Mouse (Mus musculus) c-Kit-negative CD71-positive TER-119-positive erythroid progenitor cells, embryonic 14.5 days (primary cell): ENCODE results near the gene Phldb2.

Experiments
- DNase-seq: peaks from one replicate; pipeline ENCODE4 v3.0.0-alpha.2; 2013; ENCODE audit warnings: low read depth, low spot score

Phldb2 gene

DNA sequence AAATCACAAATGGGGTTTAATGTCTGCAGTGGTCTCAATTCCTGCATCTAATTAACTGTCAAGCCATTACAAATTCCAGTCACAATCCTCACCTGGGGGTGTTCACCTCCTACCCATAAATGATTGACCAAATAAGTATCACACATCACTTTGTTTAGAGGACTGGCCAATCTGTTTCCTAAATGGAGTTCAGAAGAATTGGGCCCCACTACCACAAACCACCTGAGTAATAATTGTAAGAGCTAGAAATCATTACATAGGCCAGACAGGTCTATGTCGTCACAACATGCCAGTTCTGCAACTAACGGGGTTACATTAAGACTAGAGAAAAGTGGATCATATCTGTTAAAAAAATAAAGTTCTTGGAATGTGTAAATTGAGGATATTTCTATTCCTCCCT, 1.4 kb downstream of the Phldb2 start:
- no peak for DNase-seq

DNA sequence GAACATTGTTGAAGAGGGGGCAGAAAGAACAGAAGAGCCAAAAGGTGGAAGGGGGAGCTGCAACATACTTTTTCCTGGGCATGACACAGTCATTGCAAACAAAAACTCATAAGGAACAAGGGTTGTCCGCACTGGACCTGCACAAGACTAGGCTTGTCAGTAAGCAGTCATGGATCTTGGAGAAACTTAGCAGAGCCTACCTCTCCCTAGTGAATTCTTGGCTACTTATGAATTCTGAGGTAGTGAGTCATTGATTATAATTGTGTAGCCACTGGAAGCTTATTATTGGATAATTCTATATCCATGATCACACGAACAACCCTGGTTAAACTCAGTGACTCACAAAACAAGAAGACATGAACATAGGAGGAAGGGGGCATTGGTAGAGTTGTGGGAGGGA, 7.1 kb downstream of the Phldb2 start:
- DNase-seq: no peak

DNA sequence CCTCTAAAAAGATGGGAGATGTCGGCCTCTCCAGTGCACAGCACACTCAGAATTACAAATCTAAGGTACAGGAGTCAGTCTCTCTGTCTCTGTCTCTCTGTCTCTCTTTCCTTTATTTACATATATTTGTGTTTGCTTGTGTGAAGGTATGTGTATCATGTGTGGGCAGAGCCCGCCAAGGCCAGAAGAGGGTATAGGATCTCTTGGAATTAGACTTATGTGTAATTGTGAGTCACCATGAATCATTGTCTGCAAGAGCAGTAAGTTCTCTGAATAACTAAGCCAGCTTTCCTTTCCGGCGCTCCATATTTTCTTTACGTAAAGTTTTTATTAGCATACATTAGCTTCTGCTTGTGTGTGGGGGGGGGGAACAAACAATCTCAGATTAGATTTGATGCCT, 7.7 kb downstream of the Phldb2 start:
- no peak for DNase-seq

DNA sequence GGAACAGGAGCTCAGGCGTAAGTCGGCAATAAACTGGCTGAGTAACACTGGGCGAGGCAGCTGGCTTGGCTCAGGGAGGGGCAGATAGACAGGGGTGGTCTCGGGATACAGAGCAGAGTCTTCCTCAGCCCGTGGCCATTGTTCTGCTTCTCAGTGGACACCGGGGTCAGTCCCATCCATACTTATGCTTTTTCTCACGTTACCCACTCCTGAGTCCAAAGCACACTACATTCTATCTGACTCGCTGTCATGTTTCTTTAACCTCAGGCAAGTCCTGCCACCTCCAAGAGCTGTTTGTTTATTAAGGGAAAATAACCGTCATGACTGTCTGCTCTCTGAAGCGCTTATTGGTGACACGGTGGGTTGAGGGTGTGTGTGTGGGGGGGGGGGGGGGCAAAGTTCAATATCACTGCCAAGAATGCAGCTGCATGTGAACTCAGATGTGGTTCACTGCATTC, 8.2 kb downstream of the Phldb2 start:
- no peak for DNase-seq

DNA sequence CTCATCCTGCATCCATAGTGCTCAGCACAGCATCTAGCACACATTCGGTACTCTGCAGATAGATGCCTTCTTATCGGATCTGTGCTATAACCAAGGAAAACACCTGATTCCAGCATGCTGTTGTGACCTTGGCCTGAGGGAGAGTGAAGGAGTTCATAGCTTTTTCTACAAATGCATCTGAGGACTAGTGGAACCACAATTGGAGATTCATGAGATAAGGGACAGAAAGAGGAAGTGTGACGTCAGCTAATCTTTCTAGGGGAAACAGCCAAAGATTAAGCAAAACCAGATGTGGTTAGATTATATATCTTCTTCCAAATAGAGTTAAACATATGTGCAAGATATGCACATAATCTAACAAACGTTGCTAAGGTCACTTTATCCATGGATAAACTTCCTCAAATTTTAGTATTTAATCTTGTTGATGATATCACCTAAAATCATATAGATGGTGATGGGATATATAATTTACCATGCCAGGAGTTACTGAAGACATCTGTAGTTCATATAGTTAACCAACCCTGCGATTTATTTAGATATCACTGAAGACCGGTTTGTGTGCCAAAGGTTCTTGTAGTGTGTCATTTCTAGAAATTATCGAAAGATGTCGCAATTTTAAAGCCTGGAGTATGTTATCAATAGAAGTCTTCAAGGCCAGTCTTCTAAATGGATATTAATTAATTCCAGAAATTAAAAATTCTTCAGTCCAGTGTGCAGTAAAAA, 11.1 kb downstream of the Phldb2 start:
- no peak for DNase-seq

DNA sequence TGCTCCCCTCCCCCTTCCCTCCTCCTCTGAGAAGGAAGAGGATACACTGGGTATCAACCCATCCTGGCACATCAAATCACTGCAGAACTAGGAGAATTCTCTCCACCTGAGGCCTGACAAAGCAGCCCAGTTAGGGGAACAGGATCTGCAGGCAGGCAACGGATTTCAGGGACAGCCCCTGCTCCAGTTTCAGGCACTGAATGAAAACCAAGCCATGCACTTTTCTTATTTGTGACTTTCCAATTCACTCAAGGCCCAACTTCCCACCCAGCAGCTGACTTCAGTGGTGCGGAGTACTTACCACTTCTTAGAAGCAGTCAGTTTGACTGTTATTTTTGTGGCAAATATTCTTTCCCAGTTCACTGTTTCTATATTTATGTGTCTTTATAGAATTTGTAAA, 12.7 kb downstream of the Phldb2 start:
- no peak for DNase-seq

DNA sequence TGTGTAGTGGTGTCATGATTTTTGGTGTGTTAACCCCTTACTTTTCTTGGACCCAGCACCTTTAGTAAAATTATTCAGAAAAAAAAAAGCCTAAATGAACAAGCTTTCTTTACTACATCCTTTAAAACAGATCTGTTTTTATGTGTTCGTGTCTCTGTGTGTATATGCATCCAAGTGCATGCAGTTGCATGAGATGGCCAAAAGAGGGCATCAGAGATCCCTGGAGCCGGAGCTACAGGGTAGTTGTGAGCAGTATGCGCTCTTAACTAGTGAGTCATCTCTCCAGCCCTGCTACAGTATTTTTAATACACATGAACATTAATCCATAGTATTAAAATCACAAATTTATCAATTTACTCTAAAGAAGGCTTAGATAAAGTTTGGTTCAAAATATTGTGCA, 14.0 kb downstream of the Phldb2 start:
- no peak for DNase-seq

DNA sequence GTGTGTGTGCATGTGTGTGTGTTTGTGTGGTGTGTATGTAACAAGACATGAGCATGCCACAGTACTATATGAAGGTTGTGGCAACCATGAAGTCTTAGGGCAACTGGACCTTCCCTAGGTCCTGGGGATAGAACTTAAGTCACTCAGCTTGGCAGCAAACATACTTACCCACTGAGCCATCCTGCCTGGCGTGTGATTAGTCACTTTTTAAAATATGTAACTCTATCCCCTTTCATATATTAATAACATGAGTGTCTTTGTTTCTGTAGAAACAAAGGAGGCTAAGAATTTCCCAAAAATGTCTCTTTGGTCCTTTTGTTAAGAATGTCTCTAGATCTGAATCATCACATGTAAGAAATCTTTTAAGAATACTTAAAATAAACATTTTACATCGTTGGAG, 16.0 kb downstream of the Phldb2 start:
- no peak for DNase-seq

DNA sequence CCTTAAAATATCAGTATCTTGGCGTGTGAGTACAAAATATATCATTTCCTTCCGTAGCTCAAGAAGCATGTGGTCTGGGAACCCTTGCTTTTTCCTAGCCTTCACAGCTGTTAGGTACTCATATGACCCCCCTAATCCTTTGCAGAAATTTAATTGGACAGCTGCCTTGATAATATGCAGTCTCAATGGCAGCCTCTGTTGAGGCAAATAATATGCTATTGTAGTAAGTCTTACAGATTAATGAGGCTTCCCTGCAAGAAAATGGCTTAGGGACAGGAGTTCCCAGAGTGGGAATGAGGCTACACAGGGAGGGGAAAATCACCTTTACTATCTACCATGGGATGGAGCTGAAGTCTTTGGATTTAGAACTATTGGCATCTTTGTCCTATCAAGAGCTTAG, 16.9 kb downstream of the Phldb2 start:
- no peak for DNase-seq

DNA sequence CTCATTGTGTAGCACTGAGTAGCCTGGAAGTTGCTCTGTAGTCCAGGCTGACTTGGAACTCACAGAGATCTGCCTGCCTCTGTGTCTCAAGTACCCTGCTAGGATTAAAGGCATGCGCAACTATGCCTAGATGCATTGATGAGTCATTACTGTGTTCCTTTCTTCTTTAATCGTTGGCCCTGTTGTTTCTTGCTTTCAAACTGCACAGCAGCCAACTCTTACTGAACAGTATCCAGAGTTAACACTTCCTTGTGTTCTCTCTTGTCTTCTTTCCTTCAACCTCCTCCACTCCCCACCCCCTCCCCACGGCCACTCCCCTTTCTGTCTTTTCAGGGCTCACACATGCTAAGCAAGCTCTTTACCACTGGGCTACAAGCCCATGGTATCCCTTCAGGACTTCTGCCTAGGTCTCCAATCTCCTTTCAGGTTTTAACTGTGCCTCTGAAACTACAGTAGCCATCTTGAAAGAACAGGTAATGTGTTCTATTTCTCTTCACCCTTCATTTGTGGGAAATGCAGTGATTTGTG, 17.4 kb downstream of the Phldb2 start:
- no peak for DNase-seq

DNA sequence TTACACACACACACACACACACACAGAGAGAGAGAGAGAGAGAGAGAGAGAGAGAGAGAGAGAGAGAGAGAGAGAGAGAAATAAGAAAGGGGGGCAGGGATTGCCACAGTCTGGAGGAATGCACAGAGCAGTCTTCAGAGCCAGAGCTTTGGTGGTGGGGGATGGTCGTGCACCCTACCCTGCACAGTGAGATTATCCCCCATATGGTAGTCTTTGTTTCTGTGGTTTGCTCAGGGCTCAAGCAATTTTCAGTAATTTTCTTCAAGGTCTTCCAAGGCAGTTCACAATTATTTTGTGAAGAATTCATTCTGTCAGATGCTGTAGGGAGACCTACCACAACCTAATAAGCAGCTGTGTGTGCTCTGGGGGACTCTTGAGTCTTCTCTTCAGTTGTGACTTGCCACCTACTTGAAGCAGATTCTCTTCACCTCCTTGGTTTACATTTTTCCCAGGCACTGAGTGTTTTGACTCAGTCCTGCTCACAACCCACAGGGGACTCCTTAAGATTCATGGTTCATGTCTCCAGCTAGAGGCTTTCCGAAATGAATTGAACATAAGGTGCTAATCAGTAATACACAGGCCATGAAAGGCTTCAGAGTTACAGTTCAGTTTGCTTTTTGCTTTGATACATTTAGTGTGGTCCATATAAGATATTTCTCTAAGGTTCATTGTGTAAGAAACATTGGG, 18.5 kb downstream of the Phldb2 start:
- DNase-seq: no peak

DNA sequence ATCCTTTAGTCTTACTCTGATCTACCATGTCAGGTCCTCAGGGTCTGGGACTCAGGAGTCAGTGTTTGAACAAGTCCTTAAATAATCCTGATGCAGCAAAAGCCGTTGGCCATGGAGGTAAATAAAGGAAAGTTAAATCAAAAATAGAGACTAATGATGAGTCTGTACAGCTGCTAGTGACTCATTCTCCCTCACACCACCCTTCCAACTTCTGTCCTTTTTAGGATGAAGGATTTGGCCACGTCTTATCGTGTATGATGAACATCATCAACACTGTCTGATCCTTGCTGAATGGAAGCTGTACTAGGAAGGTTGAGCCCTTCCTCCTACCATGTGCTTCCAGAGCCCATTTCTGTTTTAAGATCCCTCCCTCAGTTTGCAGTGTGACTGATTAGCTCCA, 23.1 kb downstream of the Phldb2 start:
- no peak for DNase-seq

DNA sequence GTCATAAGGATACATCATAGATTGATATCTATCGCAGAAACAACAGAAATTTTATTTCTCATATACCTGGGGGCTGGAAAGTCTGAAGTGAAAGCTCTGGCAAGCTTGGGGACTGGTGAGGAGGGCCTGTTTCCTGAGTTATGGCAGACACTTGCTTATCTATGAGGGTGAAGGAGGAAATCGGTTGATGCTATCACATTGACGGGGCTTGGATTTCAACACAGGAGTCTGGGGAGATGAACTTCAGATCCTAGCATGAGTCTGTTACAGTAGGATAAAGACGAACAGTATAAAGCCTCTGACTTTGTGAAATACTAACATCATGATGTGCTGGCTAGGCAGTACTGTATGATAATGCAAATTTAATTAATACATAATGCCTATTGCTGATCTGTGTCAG, 25.3 kb downstream of the Phldb2 start:
- DNase-seq: no peak

DNA sequence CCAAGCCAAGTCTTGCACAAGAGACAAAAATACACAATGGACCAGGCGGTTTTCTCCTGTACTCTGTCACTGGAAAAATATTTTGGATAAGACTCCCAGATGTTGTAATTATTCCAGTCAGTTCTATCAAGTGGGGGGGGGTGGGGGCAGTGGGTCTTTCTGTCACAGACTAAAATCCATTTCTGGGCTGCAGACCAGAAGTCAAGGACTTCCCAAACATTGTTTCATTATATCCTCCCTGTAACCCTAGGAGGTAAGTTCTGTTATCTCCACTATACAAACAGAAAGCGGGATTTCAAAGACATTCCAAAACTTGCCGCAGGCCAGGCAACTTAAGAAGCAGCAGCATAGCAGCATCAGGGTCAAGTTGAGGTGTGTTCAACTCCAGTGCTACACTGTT, 25.8 kb downstream of the Phldb2 start:
- no peak for DNase-seq

DNA sequence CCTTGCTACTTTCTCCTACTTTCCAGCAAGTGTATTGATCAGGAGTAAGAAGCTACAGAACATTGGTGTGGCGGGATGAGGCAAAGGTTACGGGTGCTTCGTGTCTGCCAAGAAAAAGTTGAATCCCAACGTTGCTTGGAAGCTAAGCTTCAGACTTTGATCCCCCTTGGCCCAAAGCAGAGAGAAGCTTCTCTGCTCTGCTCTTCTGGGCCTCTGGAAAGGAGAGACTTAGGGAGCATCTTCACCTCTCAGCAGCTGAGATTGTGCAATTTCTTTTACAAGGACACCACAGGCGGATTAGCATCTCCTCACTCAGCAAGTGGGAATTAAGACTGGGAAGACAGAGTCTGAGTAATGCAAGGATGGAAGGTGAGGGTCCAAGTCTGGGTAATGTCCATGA, 26.5 kb downstream of the Phldb2 start:
- DNase-seq: no peak

DNA sequence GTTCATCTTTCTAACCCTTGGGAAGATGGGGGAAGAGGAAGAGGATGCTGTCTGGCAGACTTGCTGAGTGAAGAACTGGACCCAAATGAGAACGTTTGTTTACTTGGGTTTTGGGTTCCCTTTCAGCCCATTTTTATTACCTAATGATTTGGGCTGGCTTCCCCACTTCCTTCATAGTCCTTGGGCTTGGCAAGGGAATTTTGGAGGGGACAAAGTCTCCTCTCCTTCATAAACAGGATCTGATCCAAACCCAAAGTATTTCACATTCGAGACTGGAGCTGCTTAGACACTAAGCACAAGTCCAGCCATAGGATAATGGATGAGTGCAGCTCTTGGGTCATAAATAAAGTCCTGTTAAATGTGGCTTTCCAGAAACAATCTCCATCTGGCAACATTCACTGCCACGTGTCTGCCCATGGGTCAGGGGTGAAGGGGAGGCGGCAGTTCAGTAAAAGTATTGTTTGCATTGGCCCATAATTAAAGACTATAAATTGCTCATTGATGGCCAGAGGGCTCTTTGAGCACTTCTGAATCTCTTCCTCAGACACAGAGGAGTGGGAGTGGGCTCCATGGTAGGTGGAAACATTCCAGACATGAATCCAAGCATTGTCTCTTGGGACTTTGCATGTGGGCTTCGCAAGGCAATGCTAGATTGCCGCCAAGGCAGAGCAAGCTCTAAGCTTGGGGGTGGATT, 29.5 kb downstream of the Phldb2 start:
- no peak for DNase-seq

DNA sequence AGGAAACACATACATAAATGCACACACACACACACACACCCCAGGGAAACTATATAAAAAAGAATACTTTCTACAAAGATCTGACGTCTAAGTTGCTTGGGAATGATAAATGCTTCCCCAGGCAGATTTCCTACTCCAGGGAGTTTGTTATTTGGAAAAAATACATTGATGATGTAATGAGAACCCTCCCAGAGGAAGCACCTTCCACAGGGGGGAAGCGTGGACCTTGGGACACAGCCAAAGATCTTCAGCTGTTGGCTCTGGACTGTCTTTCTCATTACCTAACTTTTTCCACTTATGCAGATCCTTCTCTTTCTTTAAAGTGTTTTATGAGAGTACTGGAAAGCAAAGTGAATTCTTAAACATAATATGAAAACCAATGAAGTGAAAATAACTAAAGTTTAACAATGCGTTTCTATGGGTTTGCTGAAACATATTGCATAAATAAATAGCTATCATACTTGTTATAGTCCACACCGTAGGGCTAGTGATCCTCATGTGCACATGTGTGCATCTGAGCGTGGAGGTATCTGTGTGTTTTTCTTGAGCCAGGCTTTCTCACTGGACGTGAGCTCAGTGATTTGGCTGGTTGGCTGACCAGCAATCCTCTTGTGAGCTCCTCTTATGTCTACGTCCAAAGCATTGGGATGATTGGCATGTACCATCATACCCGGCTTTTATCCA, 30.7 kb downstream of the Phldb2 start:
- no peak for DNase-seq

DNA sequence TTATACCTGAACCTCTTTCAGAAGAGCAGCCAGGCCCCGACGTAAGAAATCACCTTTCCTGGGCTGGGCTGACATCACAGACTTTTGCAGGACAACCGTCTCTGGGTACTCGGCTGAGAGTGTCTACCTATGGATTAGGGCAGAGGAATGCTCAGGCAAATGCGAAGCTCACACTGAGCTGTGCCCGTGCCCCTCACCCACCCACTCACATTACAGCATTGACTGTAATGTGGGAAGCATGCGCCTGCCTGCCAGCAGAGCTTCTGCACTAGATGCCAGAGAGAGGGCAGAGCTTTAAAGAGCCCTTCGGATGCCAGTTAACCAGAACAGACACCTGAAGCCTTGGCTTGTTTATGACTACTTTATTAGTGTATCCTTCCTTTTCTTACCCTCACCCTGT, 33.8 kb downstream of the Phldb2 start:
- DNase-seq: no peak

DNA sequence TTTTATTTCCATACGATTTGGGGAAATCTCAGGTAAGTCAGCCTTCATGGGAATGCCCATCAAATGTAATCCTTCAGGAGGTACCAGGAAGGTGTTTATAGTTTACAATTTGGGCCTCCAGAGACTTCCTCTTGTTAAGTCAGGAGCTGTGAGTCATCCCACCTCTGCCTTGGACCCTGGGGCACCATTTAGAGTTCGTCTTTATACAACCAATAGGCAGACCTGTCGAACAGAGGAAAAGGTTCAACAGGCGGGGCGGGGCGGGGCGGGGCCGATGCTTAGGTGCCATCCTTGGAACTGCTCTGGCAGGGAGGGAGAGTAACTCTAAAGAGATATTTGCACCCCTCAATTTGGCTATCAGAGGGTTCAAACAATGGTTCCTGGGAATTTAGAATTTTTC, 49.8 kb downstream of the Phldb2 start:
- no peak for DNase-seq

DNA sequence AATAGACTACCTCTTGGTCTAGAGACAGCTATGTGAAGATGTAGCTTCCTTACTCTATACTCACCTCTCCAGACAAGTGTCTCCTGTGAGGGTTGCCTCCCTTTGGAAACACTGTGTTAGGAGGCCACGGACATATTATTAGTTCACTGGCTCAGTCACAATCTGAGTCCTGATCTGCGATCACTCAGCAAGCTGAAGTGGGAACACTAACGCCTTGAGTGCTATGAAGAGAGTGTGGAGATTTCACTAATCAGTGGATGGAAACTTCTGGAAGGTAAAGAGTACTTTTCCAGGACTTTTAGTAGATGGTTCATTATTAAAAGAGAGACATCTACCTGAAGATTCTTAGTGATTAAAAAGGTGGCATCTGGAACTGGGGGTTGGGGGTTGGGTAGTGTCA, 54.9 kb downstream of the Phldb2 start:
- no peak for DNase-seq

DNA sequence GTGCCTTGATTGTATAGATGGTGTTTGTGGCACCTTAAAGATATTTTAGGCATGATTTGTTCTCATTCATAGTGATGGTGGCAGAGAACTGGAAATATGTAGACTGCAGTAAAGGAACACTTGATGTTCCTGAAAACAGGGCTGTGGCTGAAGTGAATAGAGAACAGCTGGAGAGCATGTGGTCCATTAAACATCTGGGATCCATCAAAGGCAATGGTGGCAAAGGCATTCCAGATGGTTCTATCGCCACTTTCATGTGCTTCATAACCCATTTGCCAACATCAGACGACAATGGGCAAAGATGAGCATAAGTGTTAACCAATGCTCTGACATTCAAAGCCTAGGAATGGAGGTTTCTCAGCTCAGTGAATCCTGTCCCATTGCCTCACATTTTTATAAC, 56.8 kb downstream of the Phldb2 start:
- DNase-seq: no peak

DNA sequence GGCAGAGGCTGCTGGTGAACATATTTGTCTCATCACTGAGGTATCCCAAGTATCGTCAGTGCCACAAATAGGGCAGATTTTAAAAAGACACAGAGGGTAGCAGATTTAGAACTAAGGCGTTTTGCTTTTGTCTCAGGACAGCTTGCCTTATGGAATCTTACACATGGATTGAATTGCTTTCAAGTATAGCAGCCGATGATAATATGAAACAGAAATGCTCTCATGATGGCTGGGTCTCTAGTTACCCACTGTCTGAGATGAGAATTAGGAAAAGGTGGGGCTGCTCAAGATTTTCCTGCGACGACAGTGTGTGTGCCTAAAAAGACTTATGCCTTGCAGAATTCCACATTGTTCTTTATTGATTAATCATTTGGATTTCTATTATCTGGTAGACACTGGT, 58.4 kb downstream of the Phldb2 start:
- DNase-seq: no peak
